Mouse (Mus musculus): ENCODE data around the gene Lrrc74a.

GRCm38 (mm10) chr12:86794331-86794730 lies 60.2 kb downstream of the Lrrc74a start:
- no peak for TF ChIP-seq POLR2A (IDR thresholded peaks at IDR 0.05; ENCODE audit: control insufficient read depth, low read depth, low read length)
- TF ChIP-seq CTCF (IDR thresholded peaks at IDR 0.05; ENCODE audit: control insufficient read depth, insufficient read depth, insufficient replicate concordance, low read depth, low read length) = no peak
